Mouse (Mus musculus) limb, embryonic 14.5 days (tissue): ENCODE measurements around the gene Pde4dip. TPM values are rescaled to one million over a fixed set of nuclear protein-coding genes. Genes with fewer than 3 reads are reported as not detected.

ENCODE experiments used
- ATAC-seq: fragments of 200-750 bp; cut with Nextera tagmentation; 2 replicates; pipeline ENCODE4 v1.8.0; 2017; ENCODE audit warnings: low read depth, moderate number of reproducible peaks, moderate TSS enrichment; ENCODE audit not compliant: low FRiP score
- DNase-seq: peaks from one replicate; pipeline ENCODE4 v3.0.0-alpha.2; 2015; ENCODE audit warnings: low spot score
- H3K27ac ChIP-seq: fragments of 300-500 bp; sonication (generic); replicated peaks from 2 replicates; pipeline ENCODE4 v1.5.1; 2014; ENCODE audit warnings: low read depth, mild to moderate bottlenecking, low read length, moderate library complexity, mixed read lengths
- H3K27me3 ChIP-seq: fragments of 300-500 bp; sonication (generic); 2 replicates; pipeline ENCODE4 v1.6.1; 2014; ENCODE audit warnings: low read length, mixed read lengths; ENCODE audit not compliant: control insufficient read depth, insufficient read depth
- H3K36me3 ChIP-seq: fragments of 300-500 bp; sonication (generic); 2 replicates; pipeline ENCODE4 v1.6.1; 2014; ENCODE audit warnings: mild to moderate bottlenecking, low read length, moderate library complexity, mixed read lengths; ENCODE audit not compliant: control insufficient read depth, insufficient read depth
- H3K4me1 ChIP-seq: fragments of 300-500 bp; sonication (generic); 2 replicates; pipeline ENCODE4 v1.6.1; 2014; ENCODE audit warnings: antibody characterized with exemption, low read length, mixed read lengths; ENCODE audit not compliant: control insufficient read depth, insufficient read depth
- H3K4me2 ChIP-seq: fragments of 300-500 bp; sonication (generic); replicated peaks from 2 replicates; pipeline ENCODE4 v1.6.1; 2014; ENCODE audit warnings: low read depth, mild to moderate bottlenecking, low read length, moderate library complexity; ENCODE audit not compliant: severe bottlenecking
- H3K4me3 ChIP-seq: fragments of 300-500 bp; sonication (generic); replicated peaks from 2 replicates; pipeline ENCODE4 v1.5.1; 2014; ENCODE audit warnings: low read length
- H3K9ac ChIP-seq: fragments of 300-500 bp; sonication (generic); 2 replicates; pipeline ENCODE4 v1.6.1; 2014; ENCODE audit warnings: mild to moderate bottlenecking, low read depth, low read length, moderate library complexity; ENCODE audit not compliant: severe bottlenecking
- H3K9me3 ChIP-seq: fragments of 300-500 bp; sonication (generic); 2 replicates; pipeline ENCODE4 v1.6.1; 2016; ENCODE audit warnings: low read length; ENCODE audit not compliant: control insufficient read depth
- POLR2A ChIP-seq: fragments of 200-500 bp; IDR thresholded peaks from 2 replicates; pipeline ENCODE4 v1.8.0; 2012; ENCODE audit warnings: inconsistent platforms, mild to moderate bottlenecking, moderate library complexity, borderline replicate concordance; ENCODE audit not compliant: insufficient read depth, insufficient read length; ENCODE audit errors: extremely low read depth
- WGBS: fragments of 180-500 bp; shearing (Covaris S2); extraction: QIAGEN DNeasy Blood & Tissue Kit; methylation state at CpG from one replicate; pipeline ENCODE4 v1.1.7; 2014; 5-methylcytosine and 5-hydroxymethylcytosine counted together
- polyA plus RNA-seq, 2 experiments: library from polyadenylated mRNA; depleted of rRNA in 1 of 2; stranded (reverse) in 1 of 2; unstranded in 1 of 2; fragments of >200 nt; fragmentation: Nextera tagmentation in 1 of 2; extraction: Ambion mirVana in 1 of 2; gene quantifications; 2 replicates each; pipeline versions ENCODE4 v1.2.1 to v1.2.3; 2012 to 2014

Pde4dip gene
- polyA plus RNA-seq, 2 experiments: 33.3 to 38.5 TPM

- Histone ChIP-seq H3K4me1 (no peaks in the 10 kb centered on the region), H3K27me3 (no peaks in the 10 kb centered on the region), H3K4me2 (no peak overlapping the region), H3K9ac (no peak overlapping the region), H3K36me3 (no peaks in the 10 kb centered on the region), H3K27ac (no peak overlapping the region), H3K9me3 (no peaks in the 10 kb centered on the region), H3K4me3 (no peak overlapping the region)
- TF ChIP-seq POLR2A: no peak
- DNase-seq: no peak
- ATAC-seq: no peak
- WGBS: 89% methylated on average over 1 of the region's 1 CpGs
These were observed 113.6 kb downstream of the Pde4dip start for GRCm38 (mm10) chr3:97774861-97775260.

- Histone ChIP-seq H3K4me1 (peaks cover 22% of the 10 kb centered on the region), H3K9ac (peak overlapping the region; percentile 77), H3K4me3 (peak overlapping the region; percentile 88), H3K4me2 (peak overlapping the region; percentile 71), H3K27me3 (no peaks in the 10 kb centered on the region), H3K27ac (peak overlapping the region; percentile 85), H3K9me3 (no peaks in the 10 kb centered on the region), H3K36me3 (no peaks in the 10 kb centered on the region)
- peak; percentile 96 for ATAC-seq
- DNase-seq: peak; percentile 98
- 3% methylated on average over 46 of the region's 47 CpGs for WGBS
- peak; percentile 68; the same call in 1 of the 2 replicates for TF ChIP-seq POLR2A
These were observed 120.4 kb downstream of the Pde4dip start for GRCm38 (mm10) chr3:97767771-97768762.

DNA sequence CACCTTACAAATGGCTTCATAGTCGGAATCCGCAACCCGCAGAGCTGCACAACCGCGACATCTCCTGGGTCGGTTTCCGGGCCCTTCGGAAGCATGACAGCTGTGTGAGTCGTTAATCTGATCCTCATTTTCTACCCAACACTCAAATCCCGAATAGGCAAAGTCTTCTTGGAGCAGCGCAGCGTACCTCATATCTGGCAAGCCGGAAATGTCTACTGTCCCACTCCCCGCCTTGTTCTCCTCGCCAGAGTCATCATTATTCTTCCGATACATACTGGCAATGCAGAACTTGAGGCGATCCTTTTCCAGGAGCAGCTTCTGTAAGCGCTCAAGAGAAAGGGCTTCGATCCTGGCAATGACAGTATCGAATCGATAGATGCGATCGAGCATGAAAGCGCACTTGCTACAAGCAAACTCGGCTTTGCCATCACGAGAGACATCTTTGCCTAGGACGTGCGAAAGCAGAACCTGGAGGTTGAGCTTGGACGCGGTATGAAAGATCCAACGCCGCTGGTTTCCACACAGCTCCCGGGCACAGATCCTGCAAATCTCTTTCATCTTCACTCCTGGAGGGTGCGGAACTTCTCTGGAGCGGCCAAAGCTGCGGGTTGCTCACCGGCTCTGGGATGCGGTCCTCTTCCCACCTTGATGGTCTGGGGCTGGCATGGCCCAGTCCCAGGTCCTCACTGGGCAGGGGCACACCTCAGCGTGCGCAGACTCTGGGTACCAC lies 121.3 kb downstream of the Pde4dip start:
- Histone ChIP-seq H3K27ac (peak overlapping the region; percentile 85), H3K36me3 (no peaks in the 10 kb centered on the region), H3K27me3 (no peaks in the 10 kb centered on the region), H3K4me1 (peaks cover 25% of the 10 kb centered on the region), H3K9me3 (no peaks in the 10 kb centered on the region), H3K4me3 (peak overlapping the region; percentile 88), H3K9ac (peak overlapping the region; percentile 77), H3K4me2 (peak overlapping the region; percentile 71)
- ATAC-seq: no peak
- 2% methylated on average over 40 of the region's 40 CpGs for WGBS
- 0 out of 2 replicates have a peak, but pooled peaks have one; percentile 29 for TF ChIP-seq POLR2A
- DNase-seq: peak; percentile 23

DNA sequence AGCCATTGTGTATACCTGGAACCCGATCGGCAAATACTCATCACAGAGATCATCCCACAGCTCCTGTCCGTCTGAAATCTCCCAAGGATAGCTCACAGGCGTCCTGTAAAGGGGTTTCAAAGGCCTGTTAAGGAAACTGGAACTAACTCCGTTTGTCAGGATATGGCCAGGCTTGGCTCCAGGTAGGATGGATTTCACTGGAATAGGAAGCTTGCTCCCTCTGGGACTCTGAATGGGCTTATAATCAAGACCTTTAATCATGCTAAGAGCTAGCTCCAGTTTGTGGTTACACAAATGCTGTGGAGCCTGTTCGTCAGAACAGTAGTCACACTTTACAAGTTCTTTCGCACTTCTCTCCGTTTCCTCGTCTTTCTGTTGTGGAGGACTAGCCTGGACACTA lies 122.0 kb downstream of the Pde4dip start:
- H3K4me1 ChIP-seq: peaks cover 25% of the 10 kb centered on the region
- no peak overlapping the region for H3K27ac ChIP-seq
- WGBS: 37% methylated on average over 9 of the region's 9 CpGs
- H3K9ac ChIP-seq: peak overlapping the region; percentile 77
- TF ChIP-seq POLR2A: no peak
- H3K27me3 ChIP-seq: no peaks in the 10 kb centered on the region
- H3K36me3 ChIP-seq: no peaks in the 10 kb centered on the region
- peak; percentile 6 for DNase-seq
- peak overlapping the region; percentile 88 for H3K4me3 ChIP-seq
- no peak for ATAC-seq
- H3K9me3 ChIP-seq: no peaks in the 10 kb centered on the region
- peak overlapping the region; percentile 71 for H3K4me2 ChIP-seq

GRCm38 (mm10) chr3:97764152-97764551 lies 124.4 kb downstream of the Pde4dip start:
- WGBS: 61% methylated on average over 5 of the region's 5 CpGs
- H3K4me1 ChIP-seq: peaks cover 30% of the 10 kb centered on the region

More at GRCm38 (mm10) chr3:97764152-97764551, 124.4 kb downstream of the Pde4dip start:
- Histone ChIP-seq H3K27ac (no peak overlapping the region), H3K4me3 (0 out of 2 replicates have a peak overlapping the region, but pooled peaks have one; percentile 4), H3K9me3 (no peaks in the 10 kb centered on the region), H3K9ac (no peak overlapping the region), H3K27me3 (no peaks in the 10 kb centered on the region), H3K36me3 (no peaks in the 10 kb centered on the region), H3K4me2 (peak overlapping the region; percentile 31)
- ATAC-seq: no peak
- TF ChIP-seq POLR2A: no peak
- DNase-seq: no peak
